Mouse (Mus musculus) gastrocnemius, postnatal 14 days (tissue): Measurements from ENCODE around the gene Tsga13. TPM values are rescaled to one million over a fixed set of nuclear protein-coding genes. Genes with fewer than 3 reads are reported as not detected.

Experiments
- DNase-seq: peaks from one replicate; pipeline ENCODE4 v3.0.0; 2021; ENCODE audit warnings: mixed read lengths
- intact Hi-C: fragments of 180-260 bp; cut with DNase I; formaldehyde crosslinking; loops from one replicate; pipeline ENCODE4 v1.15.1; 2025; ENCODE audit warnings: low total_unique reads
- total RNA-seq, 2 experiments: library from RNA; stranded (reverse); gene quantifications; 2 replicates each; pipeline ENCODE4 v1.2.3; 2021

Gene Tsga13
- total RNA-seq, 2 experiments from 2014 or later: not detected

GRCm38 (mm10) chr6:30876661-30877060, 38.7 kb downstream of the Tsga13 start:
- intact Hi-C loops: no loop called here
- no peak for DNase-seq

DNA sequence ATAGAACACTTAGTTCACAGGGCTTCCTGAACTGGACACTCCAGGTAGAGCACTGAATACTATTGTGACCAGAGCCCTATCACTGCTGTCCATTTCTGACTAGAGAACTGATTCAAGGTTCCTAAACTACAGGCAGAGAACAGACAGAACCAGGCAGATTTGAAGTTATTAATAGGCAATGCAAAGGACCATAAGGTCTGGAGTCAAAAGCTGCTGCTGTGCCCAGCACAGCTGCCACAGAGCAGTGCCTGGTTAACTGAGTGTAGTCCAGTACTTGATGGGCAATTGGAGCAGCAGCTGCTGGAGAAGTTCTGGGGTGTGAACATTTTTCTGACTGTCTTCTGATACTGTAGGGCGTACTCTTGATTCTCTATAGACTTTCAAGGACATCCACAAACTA, 48.9 kb downstream of the Tsga13 start:
- no peak for DNase-seq

DNA sequence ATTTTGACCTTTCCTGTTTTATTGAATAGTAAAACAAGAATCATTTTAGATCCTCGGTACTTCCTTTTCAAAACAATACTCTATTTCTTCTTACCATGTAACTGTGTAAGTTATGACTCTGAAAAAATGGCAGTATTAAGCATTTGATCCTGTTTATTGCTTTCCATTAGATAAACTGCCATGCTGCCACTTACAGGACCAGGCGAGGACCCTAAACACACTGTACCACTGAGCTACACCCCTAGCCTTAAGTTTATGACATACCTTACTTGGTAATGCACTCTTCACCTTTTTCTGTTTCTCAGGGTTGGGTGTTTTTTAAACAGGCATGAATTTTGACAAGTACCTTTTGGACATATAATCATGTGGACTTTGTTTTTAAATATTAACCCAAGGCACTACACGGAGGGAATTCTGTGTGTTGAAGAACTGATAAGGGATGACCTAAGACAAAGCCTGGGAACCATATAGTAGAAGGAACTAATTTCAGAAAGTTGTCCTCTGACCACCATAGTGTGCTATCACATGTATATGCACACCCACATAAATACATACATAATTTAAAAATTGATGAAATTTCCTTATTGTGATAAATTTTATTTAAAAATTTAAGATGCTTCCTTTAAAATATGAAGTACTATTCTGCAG, 50.2 kb downstream of the Tsga13 start:
- no peak for DNase-seq
- intact Hi-C loops: no loop called here

More for the DNA sequence above, 48.9 kb downstream of the Tsga13 start:
- intact Hi-C loops: no loop called here

GRCm38 (mm10) chr6:30855956-30856355, 59.4 kb downstream of the Tsga13 start:
- intact Hi-C loops: no loop called here
- DNase-seq: no peak

- intact Hi-C loops: no loop called here
- DNase-seq: no peak
Measured at GRCm38 (mm10) chr6:30855205-30855604, 60.2 kb downstream of the Tsga13 start.

DNA sequence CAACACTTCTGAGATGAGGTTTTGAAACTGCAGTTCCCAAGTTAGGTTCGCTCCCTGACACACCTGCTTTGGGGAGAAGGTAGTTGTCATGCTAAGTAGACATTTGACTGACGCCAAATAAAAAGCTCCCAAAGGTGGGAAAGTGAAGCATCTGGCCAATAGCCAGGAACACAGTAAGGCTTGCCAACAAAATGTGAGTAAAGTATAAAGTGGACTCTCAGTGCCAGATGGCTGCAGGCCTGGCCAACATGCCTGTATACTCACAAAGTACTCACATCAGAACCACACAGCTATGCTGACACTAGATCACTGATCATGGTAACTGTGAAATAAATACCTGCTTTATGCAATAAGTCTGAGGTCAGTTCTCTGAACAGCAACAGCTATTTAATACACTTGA, 65.6 kb downstream of the Tsga13 start:
- no peak for DNase-seq

More for the DNA sequence above, 65.6 kb downstream of the Tsga13 start:
- intact Hi-C loops: no loop called here

Other genes with a start within 250 kb of the Tsga13 start
- 1 to 10 TPM; 1.3 to 2.1 TPM for gene Cep41, start 221.8 kb downstream of the Tsga13 start, total RNA-seq
- 100 to 1,000 TPM in 1 of 2 experiments, 10 to 100 TPM in 1; 64.5 to 101 TPM for gene Mest, start 192.0 kb downstream of the Tsga13 start, total RNA-seq
- 10 to 100 TPM; 25.1 to 25.7 TPM for gene Copg2, start 18.8 kb downstream of the Tsga13 start, total RNA-seq
- 1 to 10 TPM in 1 of 2 experiments, under 1 TPM in 1; 0.82 to 1.5 TPM for gene Klf14, start 43.5 kb upstream of the Tsga13 start, total RNA-seq